Mouse (Mus musculus): ENCODE measurements around the gene Fars2. TPM values are rescaled to one million over a fixed set of nuclear protein-coding genes. Genes with fewer than 3 reads are reported as not detected.
A peak's percentile ranks its signal among the peaks of the same experiment; 100 is the strongest.
"Not testable (repeated sequence)": the region's sequence is repeated elsewhere in the genome, so short reads cannot be mapped to it uniquely, and the experiment has no call there.

Gene Fars2
- polyA plus RNA-seq, 1 experiment from 2014 or later, result 30.5 TPM

GRCm38 (mm10) chr13:36329871-36330270 lies 212.7 kb downstream of the Fars2 start:
- Histone ChIP-seq H3K4me1 (ENCODE audit: control insufficient read depth, insufficient read depth, low read length) (no peaks in the 10 kb centered on the region), H3K4me2 (no peak overlapping the region), H3K36me3 (ENCODE audit: control insufficient read depth, insufficient read depth, low read length) (no peaks in the 10 kb centered on the region), H3K9ac (ENCODE audit: low read length) (no peak overlapping the region), H3K27ac (ENCODE audit: low read depth, low read length) (no peak overlapping the region), H3K27me3 (ENCODE audit: control insufficient read depth, insufficient read depth, low read length) (no peaks in the 10 kb centered on the region), H3K9me3 (ENCODE audit: control insufficient read depth, low read length) (no peaks in the 10 kb centered on the region), H3K4me3 (ENCODE audit: low read depth, low read length) (no peak overlapping the region)
- DNase-seq (ENCODE audit: low spot score, missing footprints) (no peak), ATAC-seq (ENCODE audit: low FRiP score) (no peak)
- WGBS, result 86% methylated on average over 2 of the region's 2 CpGs

- Histone ChIP-seq H3K4me1 (ENCODE audit: control insufficient read depth, insufficient read depth, low read length) (no peaks in the 10 kb centered on the region), H3K9me3 (ENCODE audit: control insufficient read depth, low read length) (no peaks in the 10 kb centered on the region), H3K4me2 (no peak overlapping the region), H3K27ac (ENCODE audit: low read depth, low read length) (no peak overlapping the region), H3K36me3 (ENCODE audit: control insufficient read depth, insufficient read depth, low read length) (no peaks in the 10 kb centered on the region), H3K9ac (ENCODE audit: low read length) (no peak overlapping the region), H3K4me3 (ENCODE audit: low read depth, low read length) (no peak overlapping the region), H3K27me3 (ENCODE audit: control insufficient read depth, insufficient read depth, low read length) (no peaks in the 10 kb centered on the region)
- no peak for ATAC-seq (ENCODE audit: low FRiP score)
- WGBS, result 88% methylated on average over 3 of the region's 3 CpGs
- no peak for DNase-seq (ENCODE audit: low spot score, missing footprints)
Measured at GRCm38 (mm10) chr13:36330542-36330941, 213.3 kb downstream of the Fars2 start.

DNA sequence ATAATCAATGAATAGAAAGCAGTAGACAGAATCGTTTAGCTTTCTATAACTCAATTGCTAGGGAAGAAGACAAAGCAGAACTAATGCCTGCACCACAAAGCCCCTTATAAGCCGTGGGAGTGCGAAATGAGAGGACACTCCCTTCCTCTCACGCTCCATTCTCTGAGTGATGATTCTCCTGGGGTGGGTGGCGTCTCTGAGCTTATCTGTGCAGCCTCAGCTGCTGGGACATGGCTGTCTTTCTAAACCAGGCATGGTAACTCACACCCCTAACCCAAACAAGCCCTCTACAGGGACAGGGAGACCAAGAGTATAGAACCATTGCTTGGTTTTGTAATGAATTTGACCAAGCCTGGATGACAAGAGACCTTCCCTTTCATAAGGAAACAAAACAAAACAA lies 217.5 kb downstream of the Fars2 start:
- no peak for DNase-seq (ENCODE audit: low spot score, missing footprints)
- Histone ChIP-seq H3K9ac (ENCODE audit: low read length) (no peak overlapping the region), H3K9me3 (ENCODE audit: control insufficient read depth, low read length) (no peaks in the 10 kb centered on the region), H3K27me3 (ENCODE audit: control insufficient read depth, insufficient read depth, low read length) (no peaks in the 10 kb centered on the region), H3K4me3 (ENCODE audit: low read depth, low read length) (no peak overlapping the region), H3K4me1 (ENCODE audit: control insufficient read depth, insufficient read depth, low read length) (no peaks in the 10 kb centered on the region), H3K36me3 (ENCODE audit: control insufficient read depth, insufficient read depth, low read length) (no peaks in the 10 kb centered on the region), H3K27ac (ENCODE audit: low read depth, low read length) (no peak overlapping the region), H3K4me2 (no peak overlapping the region)
- ATAC-seq (ENCODE audit: low FRiP score), result no peak
- 42% methylated on average over 5 of the region's 5 CpGs for WGBS

DNA sequence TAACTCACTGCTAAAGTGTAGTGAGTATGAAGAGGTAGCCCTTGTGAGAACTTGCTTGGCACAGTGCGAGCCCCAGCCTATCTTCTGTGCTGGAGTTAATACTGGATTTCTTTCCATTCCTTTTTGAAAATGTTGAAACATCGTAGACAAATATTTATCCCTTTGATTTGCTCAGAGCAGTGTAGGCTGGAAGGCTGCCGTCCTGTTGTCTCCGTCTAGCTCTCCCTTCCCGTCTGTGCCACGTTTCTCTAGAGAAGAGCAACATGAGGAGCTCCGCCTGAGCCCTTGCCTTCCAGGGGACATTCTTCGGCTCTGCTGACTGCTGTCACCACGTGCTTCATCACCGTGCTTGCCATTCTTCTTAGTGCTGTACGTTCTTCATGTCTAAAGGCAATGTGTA lies 234.3 kb downstream of the Fars2 start:
- Histone ChIP-seq H3K9me3 (ENCODE audit: control insufficient read depth, low read length) (no peaks in the 10 kb centered on the region), H3K27ac (ENCODE audit: low read depth, low read length) (no peak overlapping the region), H3K27me3 (ENCODE audit: control insufficient read depth, insufficient read depth, low read length) (no peaks in the 10 kb centered on the region), H3K9ac (ENCODE audit: low read length) (no peak overlapping the region), H3K4me3 (ENCODE audit: low read depth, low read length) (no peak overlapping the region), H3K4me2 (no peak overlapping the region), H3K36me3 (ENCODE audit: control insufficient read depth, insufficient read depth, low read length) (no peaks in the 10 kb centered on the region), H3K4me1 (ENCODE audit: control insufficient read depth, insufficient read depth, low read length) (no peaks in the 10 kb centered on the region)
- 83% methylated on average over 11 of the region's 11 CpGs for WGBS
- DNase-seq (ENCODE audit: low spot score, missing footprints) (peak; percentile 35), ATAC-seq (ENCODE audit: low FRiP score) (no peak)

- H3K27me3 ChIP-seq (ENCODE audit: control insufficient read depth, insufficient read depth, low read length), result no peaks in the 10 kb centered on the region
- 79% methylated on average over 4 of the region's 4 CpGs for WGBS
- ATAC-seq (ENCODE audit: low FRiP score) (no peak), DNase-seq (ENCODE audit: low spot score, missing footprints) (no peak)
- no peak overlapping the region for H3K4me2 ChIP-seq
- no peaks in the 10 kb centered on the region for H3K4me1 ChIP-seq (ENCODE audit: control insufficient read depth, insufficient read depth, low read length)
- no peak overlapping the region for H3K9ac ChIP-seq (ENCODE audit: low read length)
- no peaks in the 10 kb centered on the region for H3K36me3 ChIP-seq (ENCODE audit: control insufficient read depth, insufficient read depth, low read length)
- no peaks in the 10 kb centered on the region for H3K9me3 ChIP-seq (ENCODE audit: control insufficient read depth, low read length)
- H3K4me3 ChIP-seq (ENCODE audit: low read depth, low read length), result no peak overlapping the region
- no peak overlapping the region for H3K27ac ChIP-seq (ENCODE audit: low read depth, low read length)
Measured at GRCm38 (mm10) chr13:36357469-36357868, 240.3 kb downstream of the Fars2 start.

DNA sequence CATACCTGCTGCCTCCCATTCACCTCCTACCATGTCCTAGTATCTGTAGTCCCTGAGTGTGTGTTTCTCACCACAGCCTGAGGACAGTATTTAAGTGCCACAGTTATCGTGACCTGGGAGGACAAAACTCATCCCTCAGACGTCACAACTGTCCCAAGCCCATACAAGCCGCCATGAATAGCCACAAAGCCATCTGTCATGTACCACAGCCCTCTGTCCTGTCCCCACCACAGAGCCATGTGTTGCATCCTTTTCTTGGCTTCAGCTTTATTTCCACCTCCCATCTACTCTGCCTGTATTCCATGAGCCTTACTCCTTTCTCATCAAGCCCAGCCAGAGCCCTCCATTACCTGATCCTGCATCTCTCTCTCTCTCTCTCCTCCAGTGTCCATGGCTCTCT lies 244.2 kb downstream of the Fars2 start:
- H3K9me3 ChIP-seq (ENCODE audit: control insufficient read depth, low read length), result no peaks in the 10 kb centered on the region
- no peaks in the 10 kb centered on the region for H3K4me1 ChIP-seq (ENCODE audit: control insufficient read depth, insufficient read depth, low read length)
- no peaks in the 10 kb centered on the region for H3K36me3 ChIP-seq (ENCODE audit: control insufficient read depth, insufficient read depth, low read length)
- H3K4me3 ChIP-seq (ENCODE audit: low read depth, low read length), result no peak overlapping the region
- 94% methylated on average over 3 of the region's 3 CpGs for WGBS
- ATAC-seq (ENCODE audit: low FRiP score) (no peak), DNase-seq (ENCODE audit: low spot score, missing footprints) (no peak)
- H3K27me3 ChIP-seq (ENCODE audit: control insufficient read depth, insufficient read depth, low read length), result no peaks in the 10 kb centered on the region
- no peak overlapping the region for H3K9ac ChIP-seq (ENCODE audit: low read length)
- H3K4me2 ChIP-seq, result no peak overlapping the region
- no peak overlapping the region for H3K27ac ChIP-seq (ENCODE audit: low read depth, low read length)

- 92% methylated on average over 5 of the region's 5 CpGs for WGBS
- ATAC-seq (ENCODE audit: low FRiP score); DNase-seq (ENCODE audit: low spot score, missing footprints): not testable (repeated sequence)
Measured at GRCm38 (mm10) chr13:36365719-36366118, 248.5 kb downstream of the Fars2 start.

DNA sequence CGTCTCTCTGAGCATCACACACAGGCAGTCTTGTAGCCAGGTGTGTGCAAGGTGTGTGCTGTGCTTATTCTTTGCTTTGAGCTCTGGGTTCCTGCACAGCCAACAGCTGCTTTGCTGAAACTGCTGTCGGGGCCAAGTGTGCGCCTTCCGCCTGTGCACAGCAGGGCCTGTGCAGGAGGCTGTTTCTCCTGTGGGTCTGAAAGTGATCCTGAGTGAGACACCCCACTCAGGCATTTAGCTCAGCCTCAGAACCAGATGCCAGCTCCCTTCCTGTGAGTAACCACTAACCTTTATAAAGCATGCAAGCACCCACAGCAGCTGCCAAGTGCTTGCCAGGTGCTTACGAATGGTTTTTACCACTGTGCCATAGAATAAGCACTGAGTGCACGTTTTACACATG lies 249.1 kb downstream of the Fars2 start:
- Histone ChIP-seq H3K27ac (ENCODE audit: low read depth, low read length) (no peak overlapping the region), H3K9me3 (ENCODE audit: control insufficient read depth, low read length) (no peaks in the 10 kb centered on the region), H3K36me3 (ENCODE audit: control insufficient read depth, insufficient read depth, low read length) (no peaks in the 10 kb centered on the region), H3K4me2 (no peak overlapping the region), H3K27me3 (ENCODE audit: control insufficient read depth, insufficient read depth, low read length) (no peaks in the 10 kb centered on the region), H3K9ac (ENCODE audit: low read length) (no peak overlapping the region), H3K4me3 (ENCODE audit: low read depth, low read length) (no peak overlapping the region), H3K4me1 (ENCODE audit: control insufficient read depth, insufficient read depth, low read length) (no peaks in the 10 kb centered on the region)
- 87% methylated on average over 6 of the region's 6 CpGs for WGBS
- no peak for DNase-seq (ENCODE audit: low spot score, missing footprints)
- ATAC-seq (ENCODE audit: low FRiP score), result no peak

More at GRCm38 (mm10) chr13:36365719-36366118, 248.5 kb downstream of the Fars2 start:
- H3K27ac ChIP-seq (ENCODE audit: low read depth, low read length); H3K27me3 ChIP-seq (ENCODE audit: control insufficient read depth, insufficient read depth, low read length); H3K4me3 ChIP-seq (ENCODE audit: low read depth, low read length); H3K4me1 ChIP-seq (ENCODE audit: control insufficient read depth, insufficient read depth, low read length); H3K4me2 ChIP-seq; H3K9ac ChIP-seq (ENCODE audit: low read length); H3K9me3 ChIP-seq (ENCODE audit: control insufficient read depth, low read length); H3K36me3 ChIP-seq (ENCODE audit: control insufficient read depth, insufficient read depth, low read length): not testable (repeated sequence)

DNA sequence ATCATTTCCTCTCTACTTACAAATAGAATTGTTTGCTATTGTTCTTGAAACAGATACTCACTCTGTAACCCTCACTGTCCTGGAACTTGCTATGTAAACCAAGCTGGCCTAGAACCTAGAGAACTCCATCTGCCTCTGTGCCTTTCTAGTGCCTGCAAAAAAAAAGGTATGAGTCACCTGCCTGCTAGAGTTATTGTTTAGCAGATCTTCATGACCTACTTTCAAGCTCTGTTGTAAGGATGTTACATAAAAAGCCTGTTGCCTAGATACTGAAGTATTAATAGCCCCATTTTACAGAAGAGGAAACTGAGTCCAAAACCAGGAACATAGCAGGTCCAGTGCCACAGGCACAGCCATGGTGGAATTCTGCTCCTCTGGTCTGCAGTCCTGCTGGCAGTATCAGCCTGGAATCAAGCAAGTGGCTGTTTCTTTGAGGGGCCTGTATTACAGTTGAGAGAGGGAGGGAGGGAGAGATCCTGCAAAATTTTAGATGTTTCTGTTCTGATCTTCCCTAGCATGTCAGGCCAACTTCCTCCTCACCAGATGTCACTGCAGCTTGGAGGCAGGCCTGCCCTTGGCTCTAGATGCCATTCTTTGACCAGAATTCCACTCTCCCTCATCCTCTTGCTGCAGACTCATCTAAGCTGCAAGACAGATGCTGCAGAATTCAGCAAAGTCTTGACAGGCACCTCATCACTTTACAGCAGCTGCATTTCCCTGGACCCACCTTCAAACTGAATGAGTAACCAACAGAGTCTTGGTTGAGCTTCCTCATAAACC lies 250.7 kb downstream of the Fars2 start:
- Histone ChIP-seq H3K27ac (ENCODE audit: low read depth, low read length) (no peak overlapping the region), H3K9ac (ENCODE audit: low read length) (no peak overlapping the region), H3K4me1 (ENCODE audit: control insufficient read depth, insufficient read depth, low read length) (no peaks in the 10 kb centered on the region), H3K36me3 (ENCODE audit: control insufficient read depth, insufficient read depth, low read length) (no peaks in the 10 kb centered on the region), H3K9me3 (ENCODE audit: control insufficient read depth, low read length) (no peaks in the 10 kb centered on the region), H3K4me3 (ENCODE audit: low read depth, low read length) (no peak overlapping the region), H3K4me2 (no peak overlapping the region), H3K27me3 (ENCODE audit: control insufficient read depth, insufficient read depth, low read length) (no peaks in the 10 kb centered on the region)
- ATAC-seq (ENCODE audit: low FRiP score) (no peak), DNase-seq (ENCODE audit: low spot score, missing footprints) (peak; percentile 67)

Measured in midbrain, embryonic 11.5 days (tissue).